Mouse (Mus musculus): ENCODE data around the gene Gm45021.

The Gm45021 gene

DNA sequence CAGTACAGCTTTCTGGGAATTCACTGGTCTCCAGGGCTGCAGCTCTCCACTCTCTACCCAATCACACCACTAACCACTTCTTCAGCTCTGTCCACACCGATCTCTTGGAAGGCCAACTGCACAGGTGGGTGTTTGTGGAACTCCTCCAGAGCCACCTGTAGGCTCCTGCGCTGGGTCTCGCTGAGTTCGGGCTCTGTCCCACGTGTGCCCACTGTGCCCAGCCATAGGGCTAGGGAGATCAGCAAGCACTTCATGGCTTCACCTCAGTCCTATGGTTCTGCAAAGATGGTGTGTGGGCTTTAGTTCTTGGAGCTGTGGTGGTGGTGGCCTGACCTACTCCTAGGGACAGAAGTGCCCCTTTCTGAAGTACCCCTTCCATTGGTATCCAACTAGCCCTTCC lies 17.4 kb upstream of the Gm45021 start:
- in situ Hi-C loops (cut with MboI, MseI), result no loop called here

DNA sequence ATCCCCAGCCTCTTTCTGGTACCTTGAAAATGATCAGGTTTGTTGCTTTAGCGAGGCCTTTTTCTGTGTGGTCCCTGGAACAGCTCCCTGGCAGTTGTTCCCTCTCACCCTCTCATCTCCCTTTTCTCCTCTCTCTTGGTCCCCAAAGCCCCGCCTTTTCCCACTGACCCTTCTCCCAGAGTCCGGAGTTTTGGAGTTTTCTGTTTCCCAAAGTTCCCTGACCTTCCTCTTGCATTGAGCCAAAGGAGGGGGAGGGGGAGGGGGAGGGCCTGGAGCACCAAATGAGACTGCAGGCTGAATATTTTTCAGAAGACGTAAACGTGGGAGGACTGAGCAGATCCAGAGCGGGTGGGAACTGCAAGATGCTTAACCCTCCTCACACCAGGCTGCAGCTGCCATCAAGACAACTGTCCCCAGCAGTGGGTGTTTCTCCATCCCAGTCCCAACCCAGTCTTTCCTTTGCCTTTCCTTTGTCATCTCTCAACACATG lies 16.8 kb upstream of the Gm45021 start, which contains the start of gene Rarres2:
Gene Rarres2 (minus strand): TSS at position 218 of the 490 bp plus-strand sequence.
- in situ Hi-C loops (cut with MboI, MseI), result no loop called here

DNA sequence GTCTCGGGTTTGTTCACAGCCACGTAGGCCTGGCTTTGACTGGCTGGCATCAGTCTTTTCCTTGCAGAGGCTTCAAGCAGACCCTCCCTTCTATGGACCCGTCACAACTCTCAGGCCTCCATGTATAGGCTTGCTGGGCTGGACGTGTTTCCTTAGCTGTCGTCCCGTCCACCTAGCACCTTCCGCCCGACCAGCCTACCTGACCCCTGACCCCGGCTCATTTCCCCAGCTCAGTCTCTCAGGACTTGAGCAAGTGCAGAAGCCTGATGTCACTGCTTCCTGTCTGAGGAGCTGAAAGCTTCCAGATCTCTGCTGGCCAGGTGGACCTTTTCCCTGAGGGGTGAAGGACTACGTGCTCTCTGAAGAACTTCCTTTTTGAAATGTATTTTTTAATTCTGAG lies 16.1 kb upstream of the Gm45021 start:
- in situ Hi-C loops (cut with MboI, MseI), result no loop called here

GRCm38 (mm10) chr6:48573981-48574380 lies 15.4 kb upstream of the Gm45021 start:
- in situ Hi-C loops (cut with MboI, MseI), result no loop called here

- in situ Hi-C loops (cut with MboI, MseI), result no loop called here
These were observed 10.7 kb upstream of the Gm45021 start for GRCm38 (mm10) chr6:48578736-48579135.

DNA sequence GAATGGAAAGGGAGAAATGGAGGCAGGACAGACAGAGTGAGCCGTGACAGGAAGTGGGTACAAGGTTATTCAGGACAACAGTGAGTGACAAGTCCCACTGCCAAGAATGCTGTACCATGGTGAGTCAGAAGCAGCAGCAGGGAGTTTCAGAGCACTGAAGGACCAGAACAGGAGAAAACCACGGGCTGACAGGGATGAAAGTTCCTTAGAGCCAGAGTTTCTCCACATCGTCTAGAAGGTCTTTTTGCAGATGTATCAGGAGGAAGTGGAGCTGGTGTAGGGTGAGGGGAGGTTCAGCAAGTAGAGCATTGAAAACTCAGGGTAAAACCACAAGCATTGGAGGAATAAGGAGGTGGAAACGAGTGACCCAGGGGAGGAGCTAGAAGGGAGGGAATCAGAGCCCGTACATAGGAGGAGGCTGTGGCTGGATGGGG lies 10.2 kb upstream of the Gm45021 start:
- in situ Hi-C loops (cut with MboI, MseI), result no loop called here

DNA sequence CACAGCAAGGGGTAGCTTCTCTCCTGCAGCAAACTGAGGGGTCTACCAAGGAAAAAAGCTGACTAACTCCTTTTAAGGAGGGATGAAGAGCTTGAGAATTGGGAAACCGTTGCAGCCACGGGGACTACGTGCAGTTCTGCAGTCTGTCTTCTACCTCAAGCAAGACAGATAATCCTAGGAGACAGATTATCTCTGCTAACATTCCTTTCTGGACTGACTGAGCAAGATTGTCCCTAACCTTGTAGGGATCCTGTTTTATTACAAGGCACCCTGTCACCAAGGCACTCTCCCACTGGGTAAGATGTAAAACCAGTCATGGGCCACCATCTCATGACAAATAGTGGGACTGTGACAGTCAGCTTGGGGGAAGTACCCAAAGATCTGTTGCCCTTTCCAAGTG lies 8.2 kb upstream of the Gm45021 start:
- in situ Hi-C loops (cut with MboI, MseI), result loop anchor here (5.0 kb wide), 1 partner anchor 61 kb away; no protein-coding TSS in a partner anchor

DNA sequence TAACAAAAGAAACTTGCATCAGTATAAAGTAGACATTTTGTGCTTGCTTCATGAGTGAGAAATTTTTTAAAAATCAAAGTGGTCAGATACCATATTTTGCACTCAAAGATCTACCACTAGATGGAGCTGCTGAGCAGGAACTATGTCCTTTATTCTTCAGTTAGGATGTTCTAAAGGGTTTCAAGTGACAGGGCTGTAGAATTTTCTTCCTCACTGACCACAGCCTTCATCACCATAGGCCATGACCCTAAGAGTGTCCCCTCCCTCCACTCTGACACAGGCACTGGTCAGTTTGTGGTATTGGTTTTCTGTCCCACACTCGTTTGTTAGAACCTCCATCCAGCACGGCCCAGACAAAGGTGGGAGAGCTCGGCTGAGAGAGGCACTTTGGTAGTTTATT lies 7.4 kb upstream of the Gm45021 start:
- in situ Hi-C loops (cut with MboI, MseI), result loop anchor here (5.0 kb wide), 1 partner anchor 60 kb away; no protein-coding TSS in a partner anchor

GRCm38 (mm10) chr6:48591221-48591845 lies 1.9 kb downstream of the Gm45021 start:
- in situ Hi-C loops (cut with MboI, MseI), result no loop called here

DNA sequence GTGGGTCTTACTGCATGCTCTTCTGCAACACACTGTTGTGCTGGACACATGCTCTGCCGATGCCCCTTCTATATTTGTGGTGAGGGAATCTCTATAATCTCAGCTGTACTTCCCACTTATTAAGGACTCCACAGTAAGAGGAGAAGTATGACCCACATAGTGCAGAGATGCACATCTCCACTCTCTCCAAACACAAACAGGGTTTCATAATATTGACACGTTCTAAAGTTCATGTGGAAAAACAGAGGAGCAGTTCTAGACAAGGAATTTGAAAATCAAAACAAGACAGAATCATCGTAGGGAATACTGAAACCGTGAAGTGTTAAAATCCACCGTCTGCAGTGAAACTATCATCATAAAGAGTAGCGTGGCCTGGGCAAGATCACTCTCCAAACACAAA lies 2.5 kb downstream of the Gm45021 start:
- in situ Hi-C loops (cut with MboI, MseI), result no loop called here

DNA sequence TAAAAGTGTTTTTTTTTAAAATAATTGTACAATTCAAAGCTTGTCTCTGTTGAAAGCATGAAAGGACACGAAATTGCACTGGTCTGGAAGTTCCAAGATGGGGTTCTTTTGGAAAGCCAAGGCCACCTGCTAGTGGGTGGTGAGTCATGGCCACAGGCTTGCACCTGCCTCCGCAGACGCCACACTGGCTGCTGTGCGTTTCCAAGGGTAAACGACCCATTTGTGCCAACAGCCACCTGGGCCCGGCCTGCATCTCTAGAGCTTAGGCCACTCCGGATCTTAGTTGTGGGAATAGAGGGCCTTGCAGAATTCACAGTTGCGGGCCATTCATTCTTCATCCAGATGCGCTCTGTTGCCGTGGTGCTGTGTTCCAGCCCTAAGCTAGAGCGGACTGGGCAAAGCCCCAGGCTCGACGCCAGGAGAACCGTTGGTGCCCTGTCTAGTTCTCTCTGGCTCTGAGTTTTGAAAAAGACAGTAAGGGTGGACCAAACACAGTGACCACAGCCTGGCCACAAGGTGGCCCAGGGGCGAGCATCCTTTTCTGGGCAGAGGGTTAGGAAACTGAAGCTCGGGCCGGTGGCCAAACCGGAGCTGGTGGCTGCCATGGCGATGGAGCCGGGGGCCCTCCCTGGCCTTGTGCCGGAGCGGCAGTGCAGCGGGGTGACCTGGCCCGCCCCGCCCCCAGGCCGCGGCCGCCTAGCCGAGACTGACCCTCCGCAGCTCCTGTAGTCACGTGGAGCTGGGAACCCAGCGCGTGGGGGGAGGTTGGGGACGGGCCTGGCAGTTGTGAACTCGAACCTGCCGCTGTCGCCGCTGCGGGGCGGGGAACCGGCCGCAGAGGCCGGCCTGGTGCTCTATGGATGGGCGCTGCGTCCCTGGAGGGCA lies 4.0 kb downstream of the Gm45021 start, which contains the start of the genes Repin1 and Gm44965:
Gene Repin1 (plus strand): TSS at position 726 of the 885 bp plus-strand sequence.
Gene Gm44965 (plus strand): TSS at position 784 of the 885 bp plus-strand sequence.
- in situ Hi-C loops (cut with MboI, MseI), result no loop called here

GRCm38 (mm10) chr6:48594043-48594738 lies 4.8 kb downstream of the Gm45021 start:
- in situ Hi-C loops (cut with MboI, MseI), result no loop called here

- in situ Hi-C loops (cut with MboI, MseI), result no loop called here
These were observed 5.9 kb downstream of the Gm45021 start for GRCm38 (mm10) chr6:48595278-48595677.

DNA sequence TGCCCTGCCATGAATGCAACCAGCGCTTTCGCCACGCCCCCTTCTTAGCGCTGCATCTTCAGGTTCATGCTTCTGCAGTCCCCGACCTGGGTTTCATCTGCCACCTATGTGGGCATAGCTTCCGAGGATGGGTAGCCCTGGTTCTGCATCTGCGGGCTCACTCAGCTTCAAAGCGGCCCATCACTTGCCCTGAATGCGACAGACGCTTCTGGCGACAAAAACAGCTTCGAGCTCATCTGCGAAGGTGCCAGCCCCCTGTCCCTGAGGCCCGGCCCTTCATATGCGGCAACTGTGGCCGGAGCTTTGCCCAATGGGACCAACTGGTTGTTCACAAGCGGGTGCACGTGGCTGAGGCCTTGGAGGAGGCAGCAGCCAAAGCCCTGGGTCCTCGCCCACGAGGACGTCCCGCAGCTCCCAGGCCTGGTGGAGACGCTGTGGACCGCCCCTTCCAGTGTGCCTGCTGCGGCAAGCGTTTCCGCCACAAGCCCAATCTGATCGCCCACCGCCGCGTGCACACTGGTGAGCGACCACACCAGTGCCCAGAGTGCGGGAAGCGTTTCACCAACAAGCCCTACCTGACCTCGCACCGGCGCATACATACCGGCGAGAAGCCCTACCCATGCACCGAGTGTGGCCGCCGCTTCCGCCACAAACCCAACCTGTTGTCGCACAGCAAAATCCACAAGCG lies 7.3 kb downstream of the Gm45021 start:
- in situ Hi-C loops (cut with MboI, MseI), result no loop called here

DNA sequence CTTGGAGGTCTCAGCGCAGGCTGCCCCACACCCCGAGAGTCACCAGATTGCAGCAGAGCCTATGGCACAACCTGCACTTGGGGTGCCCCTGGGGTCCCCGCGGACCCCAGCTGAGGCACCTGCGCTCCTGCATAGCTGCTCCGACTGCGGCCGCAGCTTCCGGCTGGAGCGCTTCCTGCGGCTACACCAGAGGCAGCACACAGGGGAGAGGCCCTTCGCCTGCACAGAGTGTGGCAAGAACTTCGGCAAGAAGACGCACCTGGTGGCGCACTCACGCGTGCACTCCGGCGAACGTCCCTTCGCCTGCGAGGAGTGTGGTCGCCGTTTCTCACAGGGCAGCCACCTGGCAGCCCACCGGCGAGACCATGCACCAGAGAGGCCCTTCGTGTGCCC lies 7.8 kb downstream of the Gm45021 start:
- in situ Hi-C loops (cut with MboI, MseI), result no loop called here

DNA sequence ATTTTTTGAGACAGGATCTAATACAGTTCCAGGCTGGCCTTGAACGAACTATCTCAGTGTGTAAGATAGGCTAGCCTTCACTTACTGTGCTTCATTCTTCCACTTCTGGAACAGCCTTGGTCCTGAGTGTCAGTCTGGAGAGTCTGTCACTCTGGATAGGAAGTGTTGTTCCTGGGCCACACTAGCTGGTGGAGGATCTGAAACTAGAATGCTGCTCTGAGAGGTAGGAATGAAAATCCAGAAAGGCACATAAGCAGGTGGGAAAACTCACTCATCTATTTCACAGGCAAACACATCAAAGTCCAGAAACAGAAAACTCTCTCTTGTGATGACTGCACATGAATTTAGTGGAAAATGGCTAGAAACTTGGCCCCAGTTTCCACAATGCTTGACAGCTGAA lies 11.2 kb downstream of the Gm45021 start:
- in situ Hi-C loops (cut with MboI, MseI), result no loop called here

- in situ Hi-C loops (cut with MboI, MseI), result no loop called here
These were observed 12.1 kb downstream of the Gm45021 start, which contains the start of gene Zfp775 for GRCm38 (mm10) chr6:48601271-48602079. TSS of gene Zfp775 (plus strand) at chr6:48602063.

- in situ Hi-C loops (cut with MboI, MseI), result no loop called here
These were observed 12.8 kb downstream of the Gm45021 start for GRCm38 (mm10) chr6:48602080-48602741.

- in situ Hi-C loops (cut with MboI, MseI), result no loop called here
These were observed 18.7 kb downstream of the Gm45021 start for GRCm38 (mm10) chr6:48608124-48608523.

DNA sequence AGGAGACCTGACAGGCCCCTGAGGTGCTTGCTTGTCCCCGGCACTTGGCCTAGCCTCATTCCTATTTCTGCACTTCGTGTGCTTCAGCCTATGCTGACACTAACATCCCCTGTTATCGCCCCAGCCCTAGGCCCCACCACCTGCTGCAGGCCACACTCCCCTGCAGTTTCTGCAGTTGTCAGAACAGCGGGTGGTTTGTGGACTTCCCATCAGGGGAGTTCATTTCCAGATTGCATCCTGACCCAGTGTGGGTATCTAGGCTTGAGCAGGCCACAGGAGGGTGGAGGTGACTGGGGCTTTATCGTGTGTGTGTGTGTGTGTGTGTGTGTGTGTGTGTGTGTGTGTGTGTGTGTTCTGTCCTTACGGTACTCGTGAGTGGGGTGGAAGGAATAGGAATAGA lies 20.1 kb downstream of the Gm45021 start:
- in situ Hi-C loops (cut with MboI, MseI), result no loop called here
